Mouse (Mus musculus): ENCODE data around the gene Acot7. TPM values are rescaled to one million over a fixed set of nuclear protein-coding genes. Genes with fewer than 3 reads are reported as not detected.
A peak's percentile ranks its signal among the peaks of the same experiment; 100 is the strongest.

The Acot7 gene
- polyA plus RNA-seq, 1 experiment from 2014 or later, result 72.4 TPM

- H3K9ac ChIP-seq (replicated peaks; ENCODE audit: low read depth, low read length), result no peak overlapping the region
- no peak overlapping the region for H3K4me2 ChIP-seq (replicated peaks; ENCODE audit: low read depth, low read length)
- H3K4me3 ChIP-seq (ENCODE audit: low read depth, low read length), result no peak overlapping the region
- H3K9me3 ChIP-seq (ENCODE audit: control insufficient read depth, low read depth, low read length), result no peaks in the 10 kb centered on the region
- peaks cover 41% of the 10 kb centered on the region for H3K27me3 ChIP-seq (ENCODE audit: control insufficient read depth, insufficient read depth, low read length)
- no peaks in the 10 kb centered on the region for H3K36me3 ChIP-seq (ENCODE audit: control insufficient read depth, insufficient read depth, low read length)
- 0 out of 2 replicates have a peak, but pooled peaks cover 8% of the 10 kb centered on the region for H3K4me1 ChIP-seq (ENCODE audit: control insufficient read depth, insufficient read depth, low read length)
- ATAC-seq (ENCODE audit: insufficient number of reproducible peaks, insufficient read depth, low FRiP score, low read depth), result no peak
- no peak overlapping the region for H3K27ac ChIP-seq (ENCODE audit: low read length)
Observed at GRCm38 (mm10) chr4:152134507-152134906, 43.4 kb upstream of the Acot7 start.

GRCm38 (mm10) chr4:152135363-152135762, 42.6 kb upstream of the Acot7 start:
- Histone ChIP-seq H3K9ac (replicated peaks; ENCODE audit: low read depth, low read length) (no peak overlapping the region), H3K4me2 (replicated peaks; ENCODE audit: low read depth, low read length) (no peak overlapping the region), H3K4me3 (ENCODE audit: low read depth, low read length) (no peak overlapping the region), H3K4me1 (ENCODE audit: control insufficient read depth, insufficient read depth, low read length) (0 out of 2 replicates have a peak, but pooled peaks cover 8% of the 10 kb centered on the region), H3K9me3 (ENCODE audit: control insufficient read depth, low read depth, low read length) (no peaks in the 10 kb centered on the region), H3K27me3 (ENCODE audit: control insufficient read depth, insufficient read depth, low read length) (peaks cover 34% of the 10 kb centered on the region), H3K27ac (ENCODE audit: low read length) (no peak overlapping the region), H3K36me3 (ENCODE audit: control insufficient read depth, insufficient read depth, low read length) (no peaks in the 10 kb centered on the region)
- no peak for ATAC-seq (ENCODE audit: insufficient number of reproducible peaks, insufficient read depth, low FRiP score, low read depth)
- 77% methylated on average over 12 of the region's 12 CpGs for WGBS

GRCm38 (mm10) chr4:152136112-152136875, 41.6 kb upstream of the Acot7 start:
- no peak for ATAC-seq (ENCODE audit: insufficient number of reproducible peaks, insufficient read depth, low FRiP score, low read depth)
- Histone ChIP-seq H3K4me1 (ENCODE audit: control insufficient read depth, insufficient read depth, low read length) (0 out of 2 replicates have a peak, but pooled peaks cover 1% of the 10 kb centered on the region), H3K9me3 (ENCODE audit: control insufficient read depth, low read depth, low read length) (no peaks in the 10 kb centered on the region), H3K27ac (ENCODE audit: low read length) (no peak overlapping the region), H3K36me3 (ENCODE audit: control insufficient read depth, insufficient read depth, low read length) (no peaks in the 10 kb centered on the region), H3K27me3 (ENCODE audit: control insufficient read depth, insufficient read depth, low read length) (peaks cover 25% of the 10 kb centered on the region), H3K9ac (replicated peaks; ENCODE audit: low read depth, low read length) (no peak overlapping the region), H3K4me3 (ENCODE audit: low read depth, low read length) (no peak overlapping the region), H3K4me2 (replicated peaks; ENCODE audit: low read depth, low read length) (no peak overlapping the region)
- 39% methylated on average over 6 of the region's 6 CpGs for WGBS

GRCm38 (mm10) chr4:152136876-152137250, 41.1 kb upstream of the Acot7 start:
- no peak for ATAC-seq (ENCODE audit: insufficient number of reproducible peaks, insufficient read depth, low FRiP score, low read depth)
- Histone ChIP-seq H3K4me2 (replicated peaks; ENCODE audit: low read depth, low read length) (no peak overlapping the region), H3K9me3 (ENCODE audit: control insufficient read depth, low read depth, low read length) (no peaks in the 10 kb centered on the region), H3K4me3 (ENCODE audit: low read depth, low read length) (no peak overlapping the region), H3K4me1 (ENCODE audit: control insufficient read depth, insufficient read depth, low read length) (no peaks in the 10 kb centered on the region), H3K9ac (replicated peaks; ENCODE audit: low read depth, low read length) (no peak overlapping the region), H3K27ac (ENCODE audit: low read length) (no peak overlapping the region), H3K27me3 (ENCODE audit: control insufficient read depth, insufficient read depth, low read length) (peaks cover 21% of the 10 kb centered on the region), H3K36me3 (ENCODE audit: control insufficient read depth, insufficient read depth, low read length) (no peaks in the 10 kb centered on the region)
- WGBS, result 92% methylated on average over 2 of the region's 2 CpGs

GRCm38 (mm10) chr4:152138497-152139260, 39.3 kb upstream of the Acot7 start:
- Histone ChIP-seq H3K27me3 (ENCODE audit: control insufficient read depth, insufficient read depth, low read length) (peaks cover 8% of the 10 kb centered on the region), H3K9me3 (ENCODE audit: control insufficient read depth, low read depth, low read length) (no peaks in the 10 kb centered on the region), H3K4me3 (ENCODE audit: low read depth, low read length) (peak overlapping the region; percentile 43), H3K4me1 (ENCODE audit: control insufficient read depth, insufficient read depth, low read length) (no peaks in the 10 kb centered on the region), H3K9ac (replicated peaks; ENCODE audit: low read depth, low read length) (no peak overlapping the region), H3K36me3 (ENCODE audit: control insufficient read depth, insufficient read depth, low read length) (no peaks in the 10 kb centered on the region), H3K4me2 (replicated peaks; ENCODE audit: low read depth, low read length) (peak overlapping the region; percentile 76), H3K27ac (ENCODE audit: low read length) (no peak overlapping the region)
- WGBS, result 2% methylated on average over 51 of the region's 51 CpGs
- ATAC-seq (ENCODE audit: insufficient number of reproducible peaks, insufficient read depth, low FRiP score, low read depth), result peak; percentile 85

GRCm38 (mm10) chr4:152140441-152140840, 37.5 kb upstream of the Acot7 start:
- 34% methylated on average over 6 of the region's 6 CpGs for WGBS
- no peak overlapping the region for H3K27ac ChIP-seq (ENCODE audit: low read length)
- H3K4me1 ChIP-seq (ENCODE audit: control insufficient read depth, insufficient read depth, low read length), result no peaks in the 10 kb centered on the region
- no peaks in the 10 kb centered on the region for H3K9me3 ChIP-seq (ENCODE audit: control insufficient read depth, low read depth, low read length)
- H3K27me3 ChIP-seq (ENCODE audit: control insufficient read depth, insufficient read depth, low read length), result peaks cover 4% of the 10 kb centered on the region; the same call in 1 of the 2 replicates
- no peak overlapping the region for H3K9ac ChIP-seq (replicated peaks; ENCODE audit: low read depth, low read length)
- H3K36me3 ChIP-seq (ENCODE audit: control insufficient read depth, insufficient read depth, low read length), result no peaks in the 10 kb centered on the region
- no peak for ATAC-seq (ENCODE audit: insufficient number of reproducible peaks, insufficient read depth, low FRiP score, low read depth)
- no peak overlapping the region for H3K4me2 ChIP-seq (replicated peaks; ENCODE audit: low read depth, low read length)
- H3K4me3 ChIP-seq (ENCODE audit: low read depth, low read length), result no peak overlapping the region

- no peak overlapping the region for H3K9ac ChIP-seq (replicated peaks; ENCODE audit: low read depth, low read length)
- no peak for ATAC-seq (ENCODE audit: insufficient number of reproducible peaks, insufficient read depth, low FRiP score, low read depth)
- WGBS, result 72% methylated on average over 8 of the region's 8 CpGs
Observed at GRCm38 (mm10) chr4:152141521-152142135, 36.3 kb upstream of the Acot7 start.

GRCm38 (mm10) chr4:152143632-152144031, 34.3 kb upstream of the Acot7 start:
- ATAC-seq (ENCODE audit: insufficient number of reproducible peaks, insufficient read depth, low FRiP score, low read depth), result no peak
- Histone ChIP-seq H3K36me3 (ENCODE audit: control insufficient read depth, insufficient read depth, low read length) (no peaks in the 10 kb centered on the region), H3K4me2 (replicated peaks; ENCODE audit: low read depth, low read length) (no peak overlapping the region), H3K4me1 (ENCODE audit: control insufficient read depth, insufficient read depth, low read length) (no peaks in the 10 kb centered on the region), H3K4me3 (ENCODE audit: low read depth, low read length) (no peak overlapping the region), H3K9ac (replicated peaks; ENCODE audit: low read depth, low read length) (no peak overlapping the region), H3K9me3 (ENCODE audit: control insufficient read depth, low read depth, low read length) (no peaks in the 10 kb centered on the region), H3K27me3 (ENCODE audit: control insufficient read depth, insufficient read depth, low read length) (peaks cover 4% of the 10 kb centered on the region; the same call in 1 of the 2 replicates), H3K27ac (ENCODE audit: low read length) (no peak overlapping the region)
- 23% methylated on average over 1 of the region's 1 CpGs for WGBS

More at GRCm38 (mm10) chr4:152141521-152142135, 36.3 kb upstream of the Acot7 start:
- H3K27ac ChIP-seq (ENCODE audit: low read length), result no peak overlapping the region
- H3K4me1 ChIP-seq (ENCODE audit: control insufficient read depth, insufficient read depth, low read length), result no peaks in the 10 kb centered on the region
- H3K36me3 ChIP-seq (ENCODE audit: control insufficient read depth, insufficient read depth, low read length), result no peaks in the 10 kb centered on the region
- H3K27me3 ChIP-seq (ENCODE audit: control insufficient read depth, insufficient read depth, low read length), result peaks cover 4% of the 10 kb centered on the region; the same call in 1 of the 2 replicates
- no peaks in the 10 kb centered on the region for H3K9me3 ChIP-seq (ENCODE audit: control insufficient read depth, low read depth, low read length)
- no peak overlapping the region for H3K4me2 ChIP-seq (replicated peaks; ENCODE audit: low read depth, low read length)
- H3K4me3 ChIP-seq (ENCODE audit: low read depth, low read length), result no peak overlapping the region

Data from stomach, embryonic 14.5 days (tissue).